Mouse (Mus musculus) lung, adult 2 months (tissue): ENCODE measurements at regions not wholly inside any gene's neighbourhood (a gene's known extent, or its start where the extent isn't known, plus 50 kb on each side); places are given as distances from the start of the nearest gene placed in this dataset.

Experiments used
- DNase-seq: peaks from one replicate; pipeline ENCODE4 v3.0.0; 2022
- H3K4me1 ChIP-seq: fragments of 200-500 bp; 2 replicates; pipeline ENCODE4 v1.6.1; 2011; ENCODE audit warnings: low read length; ENCODE audit not compliant: control insufficient read depth, insufficient read depth
- H3K4me3 ChIP-seq: fragments of 200-500 bp; replicated peaks from 2 replicates; pipeline ENCODE3; 2011; ENCODE audit warnings: low read depth, mild to moderate bottlenecking, control low read depth, low read length; ENCODE audit errors: extremely low read depth
- CTCF ChIP-seq: fragments of 200-500 bp; IDR thresholded peaks from 2 replicates; pipeline ENCODE4 v1.5.1; 2011; ENCODE audit warnings: mild to moderate bottlenecking, low read length, control low read depth; ENCODE audit not compliant: insufficient read depth
- POLR2A ChIP-seq: fragments of 200-500 bp; IDR thresholded peaks from 2 replicates; pipeline ENCODE4 v1.6.1; 2011; ENCODE audit warnings: low read depth, mild to moderate bottlenecking, control low read depth, low read length, borderline replicate concordance; ENCODE audit errors: extremely low read depth
- WGBS: fragments of 180-500 bp; shearing (Covaris S2); methylation state at CpG from one replicate; pipeline ENCODE4 v1.1.7; 2018; 5-methylcytosine and 5-hydroxymethylcytosine counted together

- H3K4me3 ChIP-seq: no peak overlapping the region
- DNase-seq: no peak
- H3K4me1 ChIP-seq: peaks cover 18% of the 10 kb centered on the region
- TF ChIP-seq CTCF: no peak
- TF ChIP-seq POLR2A: no peak
- WGBS: 31% methylated on average over 13 of the region's 13 CpGs
These were observed 142.4 kb downstream of the Zfp36l1 start for GRCm38 (mm10) chr12:79970227-79970901.

GRCm38 (mm10) chr12:79969346-79970226, 143.2 kb downstream of the Zfp36l1 start:
- no peak overlapping the region for H3K4me3 ChIP-seq
- no peak for DNase-seq
- WGBS: 71% methylated on average over 3 of the region's 3 CpGs
- H3K4me1 ChIP-seq: peaks cover 20% of the 10 kb centered on the region
- TF ChIP-seq CTCF (0 out of 2 replicates have a peak, but pooled peaks have one; percentile 10), POLR2A (no peak)

GRCm38 (mm10) chr12:79968676-79969075, 144.1 kb downstream of the Zfp36l1 start:
- 76% methylated on average over 3 of the region's 3 CpGs for WGBS
- DNase-seq: no peak
- TF ChIP-seq CTCF: no peak
- TF ChIP-seq POLR2A: no peak
- Histone ChIP-seq H3K4me1 (peaks cover 20% of the 10 kb centered on the region), H3K4me3 (no peak overlapping the region)

- H3K4me1 ChIP-seq: peaks cover 20% of the 10 kb centered on the region
- no peak for DNase-seq
- WGBS: 69% methylated on average over 11 of the region's 11 CpGs
These were observed 145.1 kb downstream of the Zfp36l1 start for GRCm38 (mm10) chr12:79967491-79968255.

GRCm38 (mm10) chr12:79966621-79967490, 146.0 kb downstream of the Zfp36l1 start:
- no peak overlapping the region for H3K4me3 ChIP-seq
- no peak for TF ChIP-seq CTCF
- TF ChIP-seq POLR2A: no peak
- peaks cover 20% of the 10 kb centered on the region for H3K4me1 ChIP-seq
- no peak for DNase-seq
- 60% methylated on average over 12 of the region's 12 CpGs for WGBS

More at GRCm38 (mm10) chr12:79967491-79968255, 145.1 kb downstream of the Zfp36l1 start:
- TF ChIP-seq CTCF (no peak), POLR2A (no peak)
- no peak overlapping the region for H3K4me3 ChIP-seq

GRCm38 (mm10) chr12:79966289-79966615, 146.6 kb downstream of the Zfp36l1 start:
- WGBS: 77% methylated on average over 6 of the region's 6 CpGs

GRCm38 (mm10) chr12:79965471-79966288, 147.1 kb downstream of the Zfp36l1 start:
- peak; percentile 41 for DNase-seq
- 7% methylated on average over 46 of the region's 46 CpGs for WGBS

More at GRCm38 (mm10) chr12:79966289-79966615, 146.6 kb downstream of the Zfp36l1 start:
- DNase-seq: no peak
- no peak overlapping the region for H3K4me3 ChIP-seq
- TF ChIP-seq CTCF: no peak
- TF ChIP-seq POLR2A: no peak
- H3K4me1 ChIP-seq: peaks cover 20% of the 10 kb centered on the region

More at GRCm38 (mm10) chr12:79965471-79966288, 147.1 kb downstream of the Zfp36l1 start:
- TF ChIP-seq POLR2A (no peak; the same call in 1 of the 2 replicates), CTCF (no peak)
- Histone ChIP-seq H3K4me1 (peaks cover 20% of the 10 kb centered on the region), H3K4me3 (peak overlapping the region; percentile 63)
